Mouse (Mus musculus) retina, embryonic 14.5 days (tissue): ENCODE results near the gene Meis1.

Experiments
- DNase-seq: peaks from one replicate; pipeline ENCODE4 v3.0.0-alpha.2; 2015; ENCODE audit warnings: low spot score

Meis1 gene

DNA sequence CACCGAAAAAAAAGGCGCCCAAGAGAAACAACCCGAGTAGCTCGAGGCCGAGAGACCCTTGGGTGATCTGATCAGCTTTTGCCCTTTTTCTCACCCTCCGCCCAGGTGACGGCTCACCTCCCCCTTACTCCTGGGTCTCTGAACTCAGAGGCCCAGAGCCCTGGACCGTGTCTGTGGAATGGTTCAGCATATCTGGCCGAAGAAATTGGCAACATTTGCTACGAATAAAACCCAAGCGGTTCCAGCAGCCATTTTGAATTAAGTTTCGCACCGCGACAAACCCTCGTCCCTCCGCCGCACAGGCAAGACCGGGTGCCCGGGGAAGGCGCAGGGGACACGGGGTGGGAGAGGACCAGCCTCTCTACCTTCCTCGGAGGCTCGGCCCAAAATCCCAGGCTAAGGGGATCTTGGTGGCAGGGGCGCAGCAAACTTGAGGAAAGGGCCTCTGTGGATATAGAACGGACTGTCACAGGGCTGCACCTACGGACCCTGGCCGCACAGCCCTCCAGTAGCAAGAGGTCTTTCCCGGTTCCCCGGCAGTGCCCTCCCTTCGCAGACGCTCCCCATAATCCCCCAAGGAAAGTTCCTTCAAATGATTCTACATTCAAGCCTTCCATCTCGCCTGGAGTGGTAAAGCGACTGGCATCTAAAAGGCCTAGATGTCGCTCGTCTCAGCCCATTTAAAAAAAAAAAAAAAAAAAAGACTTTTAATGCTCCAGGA is 4.2 kb downstream of the Meis1 start:
- DNase-seq, result no peak

GRCm38 (mm10) chr11:19014113-19014440 is 4.7 kb downstream of the Meis1 start:
- no peak for DNase-seq

GRCm38 (mm10) chr11:19013141-19014112 is 5.4 kb downstream of the Meis1 start:
- DNase-seq, result peak; percentile 67

- DNase-seq, result peak; percentile 52
These were observed 6.2 kb downstream of the Meis1 start for GRCm38 (mm10) chr11:19012463-19013115.

DNA sequence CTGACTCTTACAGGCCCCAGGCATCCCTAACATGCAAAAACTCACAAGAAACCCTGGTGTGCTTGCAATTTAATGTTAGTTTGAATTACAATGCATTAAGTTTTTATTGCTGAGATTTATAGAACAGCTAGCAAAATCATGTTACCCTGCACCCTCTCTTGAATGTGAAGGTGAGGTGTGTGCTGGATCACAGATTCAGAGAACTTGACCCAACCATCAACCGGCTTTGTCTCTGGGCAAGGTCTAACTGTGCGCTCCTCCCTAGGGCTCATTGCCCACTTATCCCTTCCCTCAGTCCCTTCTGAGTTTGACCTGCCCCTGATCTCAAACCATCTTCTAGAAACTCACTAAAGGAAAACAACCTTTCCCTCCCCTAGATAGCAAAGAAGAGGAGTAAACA is 6.8 kb downstream of the Meis1 start:
- DNase-seq, result peak; percentile 64

DNA sequence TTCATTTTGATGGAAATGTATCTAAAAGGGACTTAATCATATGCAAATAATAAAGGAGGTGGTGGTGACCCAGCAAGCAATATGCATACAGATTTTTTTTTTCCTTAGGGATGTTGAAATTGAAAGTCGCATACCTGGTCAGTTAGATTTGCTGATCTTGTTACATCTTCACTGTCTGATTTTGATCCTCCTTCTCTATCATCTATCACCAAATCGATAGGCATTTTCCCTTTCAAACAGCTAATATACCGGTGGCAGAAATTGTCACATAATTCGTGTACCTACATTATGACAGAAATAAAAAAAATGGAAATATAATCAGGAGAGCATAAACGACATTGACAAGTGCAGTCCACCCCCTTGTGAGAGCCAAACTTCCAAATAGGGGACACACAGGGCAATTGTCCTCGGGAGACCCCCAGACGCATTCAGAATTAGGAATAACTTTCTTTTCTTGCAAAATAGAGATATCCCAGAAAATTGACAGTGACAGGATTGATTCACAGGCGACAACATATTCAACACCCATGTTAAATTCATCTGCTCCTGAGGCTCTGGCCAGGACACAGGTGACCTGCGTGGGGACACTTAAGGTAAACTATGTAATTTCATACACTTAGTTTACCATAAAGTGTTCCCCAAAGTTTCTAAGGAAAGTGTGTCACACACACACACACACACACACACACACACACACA is 7.5 kb downstream of the Meis1 start:
- no peak for DNase-seq

- peak; percentile 86 for DNase-seq
These were observed 8.4 kb downstream of the Meis1 start for GRCm38 (mm10) chr11:19010396-19010811.

DNA sequence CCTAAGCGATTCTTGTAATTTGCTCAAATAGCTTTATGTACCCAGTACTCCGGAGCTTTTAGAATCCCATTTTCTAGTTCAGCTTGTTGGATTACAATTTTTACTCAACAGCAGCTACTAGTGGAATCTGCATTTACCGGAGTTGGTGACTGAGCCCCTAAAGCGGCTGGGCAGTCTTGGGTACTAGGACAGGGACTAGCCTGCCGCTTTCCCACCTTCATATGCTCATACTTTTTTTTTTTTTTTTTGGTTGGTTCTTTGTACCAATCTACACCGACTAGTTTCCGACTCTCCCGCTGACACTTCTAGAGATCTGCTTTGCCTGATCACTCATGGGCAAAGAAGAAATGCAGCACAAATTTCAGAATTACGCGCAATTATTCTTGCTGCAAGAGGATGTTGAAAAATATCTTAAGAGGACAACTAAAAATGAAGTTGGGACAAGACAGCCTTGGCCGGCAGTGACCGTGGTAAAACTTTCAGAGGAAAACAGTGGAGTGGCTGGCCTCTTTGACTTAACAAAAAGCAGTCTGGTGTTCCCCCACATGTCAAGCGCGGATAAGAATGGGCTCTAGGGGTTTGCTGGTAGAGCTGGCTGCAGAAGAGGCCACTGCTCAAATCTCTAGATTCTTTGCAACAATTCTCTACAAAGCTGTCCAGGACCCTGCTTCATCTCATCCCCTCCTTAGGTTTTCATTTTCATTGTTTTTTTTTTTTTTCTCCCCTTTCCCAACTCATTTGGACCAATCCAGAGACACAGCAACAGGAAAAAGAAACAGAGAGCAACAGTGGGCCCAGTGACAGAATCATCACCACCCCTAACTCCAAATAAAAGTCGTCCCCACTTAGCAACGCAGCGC is 9.0 kb downstream of the Meis1 start:
- peak; percentile 54 for DNase-seq

DNA sequence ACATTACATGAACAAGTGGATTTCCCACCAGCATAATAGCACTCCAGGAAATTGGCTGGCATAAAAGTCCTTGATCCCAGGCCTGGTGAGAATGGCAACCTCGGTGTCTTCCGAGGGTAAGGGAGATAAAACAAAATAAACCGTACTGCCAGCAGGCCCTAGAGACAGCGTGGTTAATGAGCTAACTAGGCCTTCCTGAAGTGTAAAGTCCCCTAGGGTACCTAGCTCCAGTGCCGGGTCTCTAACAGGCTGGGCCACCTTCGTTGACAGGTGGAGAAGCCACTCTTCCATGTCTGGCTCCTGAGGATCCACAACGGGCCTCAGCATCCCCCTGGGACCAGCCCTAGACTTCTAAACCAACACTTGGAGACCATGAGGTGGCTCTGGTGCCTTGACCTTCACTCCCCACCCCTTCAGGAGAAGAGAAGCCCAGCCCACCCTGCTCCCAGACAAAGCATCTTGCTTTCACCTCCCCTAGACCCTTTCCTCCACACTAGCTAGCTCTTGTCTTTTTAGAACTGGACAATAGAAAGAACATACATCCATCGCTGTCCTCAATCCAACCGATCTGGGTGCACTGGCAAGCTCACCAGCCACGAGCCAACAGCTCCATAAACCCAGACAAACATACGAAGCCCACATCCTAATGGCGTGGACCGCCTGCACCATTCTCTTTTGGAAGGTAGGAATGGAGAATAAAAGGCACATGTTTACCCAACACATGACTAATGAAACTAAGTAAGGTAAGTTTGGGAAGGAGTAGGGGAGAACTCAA is 10.0 kb downstream of the Meis1 start:
- DNase-seq, result peak; percentile 56

DNA sequence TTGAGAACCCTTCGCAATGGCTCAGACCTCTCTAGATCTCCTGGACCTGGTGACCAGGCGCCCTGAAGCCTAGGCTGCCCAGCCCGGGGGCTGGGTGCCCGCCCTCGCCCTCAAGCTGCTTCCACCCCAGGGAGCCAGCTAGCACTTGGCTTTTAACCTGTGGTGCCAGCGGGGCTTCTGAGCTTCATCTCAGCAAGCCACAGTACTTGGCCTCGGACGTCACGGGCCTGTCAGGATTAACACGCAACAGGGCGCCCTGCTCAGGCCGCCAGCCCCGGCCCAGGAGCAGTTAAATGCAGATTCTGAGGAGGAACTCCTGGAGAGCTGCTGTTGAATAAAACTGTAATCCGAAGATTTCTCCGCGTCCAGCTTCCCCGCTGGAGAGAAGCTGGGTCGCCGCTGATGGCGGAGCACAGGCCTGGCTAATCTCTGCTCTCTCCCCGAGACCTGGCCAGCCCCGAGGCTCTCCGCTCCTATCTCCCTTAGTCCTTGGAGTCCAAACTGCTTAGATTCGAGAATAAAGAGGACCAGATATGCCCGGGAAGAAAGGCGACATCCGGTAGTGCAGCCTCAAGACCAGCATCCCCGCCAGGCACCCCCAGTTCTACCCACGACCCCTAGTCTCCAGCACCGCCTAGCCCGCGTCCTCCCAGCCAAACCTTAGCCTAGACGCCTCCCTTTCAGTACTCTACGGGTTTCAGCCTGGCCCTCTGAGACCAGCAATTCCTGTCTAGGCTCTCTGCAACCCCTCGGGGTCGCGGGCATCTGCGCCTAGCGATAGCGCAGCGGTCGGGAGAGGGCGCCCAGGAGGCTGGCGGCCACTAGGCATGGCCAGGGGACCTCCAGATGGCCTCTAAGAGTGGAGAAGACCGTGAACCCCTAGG is 11.0 kb downstream of the Meis1 start:
- DNase-seq, result peak; percentile 71

GRCm38 (mm10) chr11:19007068-19007467 is 11.7 kb downstream of the Meis1 start:
- no peak for DNase-seq

- no peak for DNase-seq
These were observed 12.7 kb downstream of the Meis1 start for GRCm38 (mm10) chr11:19005913-19006693.

DNA sequence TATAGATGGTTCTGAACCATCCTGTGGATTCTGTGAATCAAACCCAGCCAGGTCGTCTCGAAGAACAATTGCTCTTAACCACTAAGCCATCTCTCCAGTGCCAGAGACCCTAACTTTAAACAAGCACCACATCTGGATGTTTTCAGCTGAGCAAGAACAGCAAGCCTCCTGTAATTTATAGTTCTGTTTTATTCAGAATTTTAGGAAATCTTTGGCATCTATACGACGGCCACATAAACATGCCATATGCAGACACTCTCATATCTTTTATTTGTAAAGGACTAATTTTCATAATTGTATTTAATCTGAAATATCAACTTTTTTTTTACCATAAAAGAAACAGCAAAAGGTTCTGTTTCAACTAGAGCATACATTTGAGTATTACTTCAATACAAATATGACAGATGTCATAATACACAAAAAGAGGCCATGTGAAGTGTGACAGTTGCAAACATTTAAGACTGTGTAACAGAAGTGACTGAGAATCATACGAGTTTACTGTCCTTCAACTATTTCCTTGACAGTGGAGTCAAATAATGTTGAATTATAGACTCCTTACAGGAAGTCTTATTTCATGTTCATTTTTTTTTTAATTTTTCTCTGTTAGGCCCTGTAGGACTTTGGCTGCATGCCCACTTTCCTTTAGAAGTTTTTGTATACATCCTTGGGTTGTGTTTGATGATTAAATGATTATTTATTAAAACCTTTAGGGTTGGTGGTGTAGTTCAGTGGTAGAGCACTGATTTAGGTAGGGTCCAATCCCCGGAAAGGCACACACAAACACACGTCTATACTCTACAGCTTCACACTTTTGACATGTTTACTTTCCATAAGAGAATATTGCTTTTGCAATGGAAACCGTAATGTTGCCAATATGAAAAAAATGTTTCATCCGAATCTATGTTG is 13.5 kb downstream of the Meis1 start:
- no peak for DNase-seq

- DNase-seq, result no peak
These were observed 15.7 kb downstream of the Meis1 start for GRCm38 (mm10) chr11:19003066-19003465.

DNA sequence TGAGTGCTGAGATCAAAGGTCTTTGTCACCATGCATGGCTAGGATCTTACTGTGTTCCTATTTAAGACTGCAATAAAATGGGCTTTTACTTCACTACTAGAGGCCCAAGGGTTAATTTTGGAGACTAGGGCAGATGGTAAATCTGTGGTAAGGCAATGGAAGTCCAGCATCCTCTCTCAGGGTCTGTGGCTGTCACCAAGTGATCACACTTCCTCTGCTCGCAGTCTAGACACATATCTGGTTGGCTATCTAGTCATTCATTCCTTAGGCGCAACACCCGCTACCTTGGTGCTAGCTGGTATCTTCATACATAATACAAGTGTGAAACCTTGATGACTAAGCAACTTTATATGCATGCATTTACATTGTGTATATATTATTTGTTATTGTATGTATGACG is 22.0 kb downstream of the Meis1 start:
- no peak for DNase-seq

GRCm38 (mm10) chr11:18996289-18996688 is 22.5 kb downstream of the Meis1 start:
- DNase-seq, result peak; percentile 46

GRCm38 (mm10) chr11:18992796-18993195 is 26.0 kb downstream of the Meis1 start:
- peak; percentile 78 for DNase-seq
